ENCODE assay signal across 8 mouse cellular contexts in genomic region chr19:6139701-6140100, GRCm38 (mm10). TPM values are rescaled to one million over a fixed set of nuclear protein-coding genes. Genes with fewer than 3 reads are reported as not detected.
DNase-seq lines count a peak whose midpoint lies in the region; ATAC-seq and TF ChIP-seq lines count a peak whose summit lies in the region.

No protein-coding gene starts in this region.

- peaks cover 7% of the 10 kb centered on the region; the same call in 1 of the 2 replicates for H3K4me1 ChIP-seq in lung, embryonic 14.5 days (ENCODE audit: insufficient read depth)
- H3K4me1 ChIP-seq in embryonic facial prominence, embryonic 14.5 days (ENCODE audit: control insufficient read depth, insufficient read depth, low read length), result peaks cover 13% of the 10 kb centered on the region; the same call in 1 of the 2 replicates
- H3K4me1 ChIP-seq in intestine, postnatal 0 days (replicated peaks; ENCODE audit: control insufficient read depth, insufficient read depth, low read length), result 0 out of 2 replicates have a peak, but pooled peaks cover 4% of the 10 kb centered on the region
- peaks cover 11% of the 10 kb centered on the region for H3K4me1 ChIP-seq in neural tube, embryonic 14.5 days (ENCODE audit: control insufficient read depth, insufficient read depth, low read length)
- H3K4me1 ChIP-seq in thymus, adult 2 months (replicated peaks; ENCODE audit: control insufficient read depth, insufficient read depth, low read length), result peaks cover 16% of the 10 kb centered on the region

- peak overlapping the region; percentile 83 for H3K9ac ChIP-seq in lung, embryonic 14.5 days
- H3K9ac ChIP-seq in embryonic facial prominence, embryonic 14.5 days (ENCODE audit: low read depth, low read length), result peak overlapping the region; percentile 78; the same call in 1 of the 2 replicates
- H3K9ac ChIP-seq in intestine, postnatal 0 days (ENCODE audit: low read depth, low read length), result 0 out of 2 replicates have a peak overlapping the region, but pooled peaks have one; percentile 76
- H3K9ac ChIP-seq in neural tube, embryonic 14.5 days (replicated peaks; ENCODE audit: low read depth, low read length), result peak overlapping the region; percentile 77; the same call in 1 of the 2 replicates

- H3K9me3 ChIP-seq in lung, embryonic 14.5 days (ENCODE audit: low read depth, low read length), result no peaks in the 10 kb centered on the region
- H3K9me3 ChIP-seq in embryonic facial prominence, embryonic 14.5 days (ENCODE audit: control insufficient read depth, low read length), result no peaks in the 10 kb centered on the region
- no peaks in the 10 kb centered on the region for H3K9me3 ChIP-seq in intestine, postnatal 0 days (ENCODE audit: control insufficient read depth)
- H3K9me3 ChIP-seq in neural tube, embryonic 14.5 days (ENCODE audit: control insufficient read depth, low read length), result no peaks in the 10 kb centered on the region

- DNase-seq in lung, embryonic 14.5 days, result no peak
- no peak for DNase-seq in lung, postnatal 14 days
- DNase-seq in embryonic facial prominence, embryonic 14.5 days (ENCODE audit: low spot score), result no peak
- no peak for DNase-seq in ovary, postnatal 14 days (ENCODE audit: low spot score)
- DNase-seq in T-cell, adult 2 months (ENCODE audit: low spot score), result no peak
- DNase-seq in thymus, adult 2 months, result no peak

- H3K4me3 ChIP-seq in lung, embryonic 14.5 days (ENCODE audit: low read depth, low read length), result peak overlapping the region; percentile 74
- H3K4me3 ChIP-seq in embryonic facial prominence, embryonic 14.5 days (ENCODE audit: low read depth, low read length), result peak overlapping the region; percentile 55; the same call in 1 of the 2 replicates
- H3K4me3 ChIP-seq in intestine, postnatal 0 days (ENCODE audit: low read depth, low read length), result no peak overlapping the region
- H3K4me3 ChIP-seq in neural tube, embryonic 14.5 days (ENCODE audit: low read depth, low read length), result peak overlapping the region; percentile 58
- H3K4me3 ChIP-seq in thymus, adult 2 months (ENCODE audit: control insufficient read depth, insufficient read depth, low read length), result no peak overlapping the region

- ATAC-seq in lung, embryonic 14.5 days (ENCODE audit: insufficient read depth), result no peak
- no peak for ATAC-seq in embryonic facial prominence, embryonic 14.5 days (ENCODE audit: low read depth)
- no peak for ATAC-seq in intestine, postnatal 0 days
- ATAC-seq in neural tube, embryonic 14.5 days (ENCODE audit: low read depth), result no peak

- TF ChIP-seq POLR2A in thymus, adult 2 months (IDR thresholded peaks at IDR 0.05; ENCODE audit: control insufficient read depth, extremely low read depth, insufficient read depth, low read length, poor library complexity), result no peak

- TF ChIP-seq CTCF in lung, embryonic 14.5 days (IDR thresholded peaks at IDR 0.05; ENCODE audit: low read depth), result no peak
- TF ChIP-seq CTCF in intestine, postnatal 0 days (IDR thresholded peaks at IDR 0.05; ENCODE audit: low read depth), result no peak
- no peak for TF ChIP-seq CTCF in thymus, adult 2 months (IDR thresholded peaks at IDR 0.05; ENCODE audit: borderline replicate concordance, control insufficient read depth, extremely low read depth, insufficient read depth, low read length, poor library complexity)

- no peak overlapping the region for H3K27ac ChIP-seq in lung, embryonic 14.5 days (ENCODE audit: low read depth)
- no peak overlapping the region for H3K27ac ChIP-seq in embryonic facial prominence, embryonic 14.5 days (replicated peaks; ENCODE audit: low read depth, low read length)
- no peak overlapping the region for H3K27ac ChIP-seq in intestine, postnatal 0 days (ENCODE audit: low read depth, low read length)
- no peak overlapping the region; the same call in 1 of the 2 replicates for H3K27ac ChIP-seq in neural tube, embryonic 14.5 days (ENCODE audit: low read depth, low read length)
- H3K27ac ChIP-seq in thymus, adult 2 months (ENCODE audit: control insufficient read depth, insufficient read depth, low read length), result no peak overlapping the region

- 97% methylated on average over 6 of the region's 6 CpGs for WGBS in lung, embryonic 14.5 days
- WGBS in embryonic facial prominence, embryonic 14.5 days, result 83% methylated on average over 6 of the region's 6 CpGs
- WGBS in intestine, postnatal 0 days, result 94% methylated on average over 6 of the region's 6 CpGs
- WGBS in neural tube, embryonic 14.5 days, result 92% methylated on average over 6 of the region's 6 CpGs
- WGBS in thymus, adult 2 months, result 83% methylated on average over 6 of the region's 6 CpGs

- H3K27me3 ChIP-seq in lung, embryonic 14.5 days (ENCODE audit: insufficient read depth, low read length), result no peaks in the 10 kb centered on the region
- no peaks in the 10 kb centered on the region for H3K27me3 ChIP-seq in embryonic facial prominence, embryonic 14.5 days (replicated peaks; ENCODE audit: control insufficient read depth, insufficient read depth, low read length)
- H3K27me3 ChIP-seq in intestine, postnatal 0 days (replicated peaks; ENCODE audit: control insufficient read depth, insufficient read depth, low read length), result no peaks in the 10 kb centered on the region
- no peaks in the 10 kb centered on the region; the same call in 1 of the 2 replicates for H3K27me3 ChIP-seq in neural tube, embryonic 14.5 days (ENCODE audit: control insufficient read depth, insufficient read depth, low read length)
- H3K27me3 ChIP-seq in thymus, adult 2 months (ENCODE audit: control insufficient read depth, insufficient read depth, low read length), result no peaks in the 10 kb centered on the region

- peaks cover 28% of the 10 kb centered on the region for H3K36me3 ChIP-seq in lung, embryonic 14.5 days (ENCODE audit: insufficient read depth)
- H3K36me3 ChIP-seq in embryonic facial prominence, embryonic 14.5 days (ENCODE audit: control insufficient read depth, insufficient read depth, low read length), result peaks cover 30% of the 10 kb centered on the region; the same call in 1 of the 2 replicates
- peaks cover 15% of the 10 kb centered on the region for H3K36me3 ChIP-seq in intestine, postnatal 0 days (ENCODE audit: control insufficient read depth, insufficient read depth)
- H3K36me3 ChIP-seq in neural tube, embryonic 14.5 days (ENCODE audit: control insufficient read depth, insufficient read depth, low read length), result peaks cover 11% of the 10 kb centered on the region
- no peaks in the 10 kb centered on the region for H3K36me3 ChIP-seq in thymus, adult 2 months (ENCODE audit: control insufficient read depth, insufficient read depth, low read length)

- peak overlapping the region; percentile 82 for H3K4me2 ChIP-seq in lung, embryonic 14.5 days
- H3K4me2 ChIP-seq in embryonic facial prominence, embryonic 14.5 days (ENCODE audit: low read depth, low read length), result peak overlapping the region; percentile 59
- H3K4me2 ChIP-seq in intestine, postnatal 0 days (replicated peaks; ENCODE audit: low read depth), result peak overlapping the region; percentile 97; the same call in 1 of the 2 replicates
- peak overlapping the region; percentile 89 for H3K4me2 ChIP-seq in neural tube, embryonic 14.5 days (ENCODE audit: low read depth, low read length)

RNA-seq across cellular contexts. Expression of gene Batf2, which starts 1.1 kb away (rescaled TPM):
- 0.18 and 0.28 TPM in 2 replicates for polyA plus RNA-seq in lung, embryonic 14.5 days (2014; fragmentation: Nextera tagmentation; extraction: Ambion mirVana)
- polyA plus RNA-seq in embryonic facial prominence, embryonic 14.5 days (2014; fragmentation: Nextera tagmentation; extraction: Ambion mirVana), result 0.28 and 0.33 TPM in 2 replicates
- polyA plus RNA-seq in intestine, postnatal 0 days (2015; fragmentation: Nextera tagmentation; extraction: Ambion mirVana), result 0.61 and 1.3 TPM in 2 replicates
- not detected in 2 replicates for polyA plus RNA-seq in neural tube, embryonic 14.5 days (2014; fragmentation: Nextera tagmentation; extraction: Ambion mirVana)
- polyA plus RNA-seq in thymus, adult 2 months (2012; rRNA removed), result 3.6 and 4.6 TPM in 2 replicates

RNA-seq across cellular contexts. Expression of gene Arl2, which starts 1.6 kb away (rescaled TPM):
- 78.8 and 89.2 TPM in 2 replicates for polyA plus RNA-seq in lung, embryonic 14.5 days (2014; fragmentation: Nextera tagmentation; extraction: Ambion mirVana)
- 73.4 and 80.6 TPM in 2 replicates for polyA plus RNA-seq in embryonic facial prominence, embryonic 14.5 days (2014; fragmentation: Nextera tagmentation; extraction: Ambion mirVana)
- 70.6 and 71.5 TPM in 2 replicates for polyA plus RNA-seq in intestine, postnatal 0 days (2015; fragmentation: Nextera tagmentation; extraction: Ambion mirVana)
- polyA plus RNA-seq in neural tube, embryonic 14.5 days (2014; fragmentation: Nextera tagmentation; extraction: Ambion mirVana), result 114 and 123 TPM in 2 replicates
- 96.1 and 119 TPM in 2 replicates for polyA plus RNA-seq in thymus, adult 2 months (2012; rRNA removed)

RNA-seq across cellular contexts. Expression of gene Snx15, which starts 11.6 kb away (rescaled TPM):
- 28.6 and 35.3 TPM in 2 replicates for polyA plus RNA-seq in lung, embryonic 14.5 days (2014; fragmentation: Nextera tagmentation; extraction: Ambion mirVana)
- 26.7 and 27.5 TPM in 2 replicates for polyA plus RNA-seq in embryonic facial prominence, embryonic 14.5 days (2014; fragmentation: Nextera tagmentation; extraction: Ambion mirVana)
- polyA plus RNA-seq in intestine, postnatal 0 days (2015; fragmentation: Nextera tagmentation; extraction: Ambion mirVana), result 23.0 and 23.3 TPM in 2 replicates
- polyA plus RNA-seq in neural tube, embryonic 14.5 days (2014; fragmentation: Nextera tagmentation; extraction: Ambion mirVana), result 63.9 and 72.8 TPM in 2 replicates
- 80.9 and 86.2 TPM in 2 replicates for polyA plus RNA-seq in thymus, adult 2 months (2012; rRNA removed)

RNA-seq across cellular contexts. Expression of gene Sac3d1, which starts 21.3 kb away (rescaled TPM):
- 55.2 and 56.5 TPM in 2 replicates for polyA plus RNA-seq in lung, embryonic 14.5 days (2014; fragmentation: Nextera tagmentation; extraction: Ambion mirVana)
- polyA plus RNA-seq in embryonic facial prominence, embryonic 14.5 days (2014; fragmentation: Nextera tagmentation; extraction: Ambion mirVana), result 46.3 and 46.6 TPM in 2 replicates
- polyA plus RNA-seq in intestine, postnatal 0 days (2015; fragmentation: Nextera tagmentation; extraction: Ambion mirVana), result 17.0 and 19.1 TPM in 2 replicates
- polyA plus RNA-seq in neural tube, embryonic 14.5 days (2014; fragmentation: Nextera tagmentation; extraction: Ambion mirVana), result 52.1 and 53.1 TPM in 2 replicates
- 71.3 and 90.1 TPM in 2 replicates for polyA plus RNA-seq in thymus, adult 2 months (2012; rRNA removed)

RNA-seq across cellular contexts. Expression of gene Naaladl1, which starts 34.1 kb away (rescaled TPM):
- polyA plus RNA-seq in lung, embryonic 14.5 days (2014; fragmentation: Nextera tagmentation; extraction: Ambion mirVana), result 0.51 and 0.57 TPM in 2 replicates
- polyA plus RNA-seq in embryonic facial prominence, embryonic 14.5 days (2014; fragmentation: Nextera tagmentation; extraction: Ambion mirVana), result 0.29 and 0.51 TPM in 2 replicates
- polyA plus RNA-seq in intestine, postnatal 0 days (2015; fragmentation: Nextera tagmentation; extraction: Ambion mirVana), result 273 and 333 TPM in 2 replicates
- 0.44 and 0.52 TPM in 2 replicates for polyA plus RNA-seq in neural tube, embryonic 14.5 days (2014; fragmentation: Nextera tagmentation; extraction: Ambion mirVana)
- polyA plus RNA-seq in thymus, adult 2 months (2012; rRNA removed), result 1.8 and 2.1 TPM in 2 replicates

Comparison
In these comparisons a context has a peak if more than half of its experiments do, and no peak if none do; other contexts are left out.
1. H3K4me3 ChIP-seq: peak in lung, embryonic 14.5 days (single experiment), embryonic facial prominence, embryonic 14.5 days (single experiment) and neural tube, embryonic 14.5 days (single experiment); none in intestine, postnatal 0 days (single experiment) and thymus, adult 2 months (single experiment).
2. Peak in every context shown above with its lines, with median percentiles within 50 percentile points of each other: H3K4me2 ChIP-seq and H3K9ac ChIP-seq.